Mouse (Mus musculus) adrenal gland, adult 8-10 months (tissue): ENCODE measurements at regions not wholly inside any gene's neighbourhood (a gene's known extent, or its start where the extent isn't known, plus 50 kb on each side); places are given as distances from the start of the nearest gene placed in this dataset.

Experiments
- DNase-seq: peaks from one replicate; pipeline ENCODE4 v3.0.0; 2022

- no peak for DNase-seq
These were observed 93.7 kb upstream of the Gm47985 start for GRCm38 (mm10) chr1:151088535-151089125.

GRCm38 (mm10) chr1:151092035-151092434 lies 90.3 kb upstream of the Gm47985 start:
- DNase-seq, result no peak

GRCm38 (mm10) chr1:151095344-151096050 lies 86.8 kb upstream of the Gm47985 start:
- no peak for DNase-seq

DNA sequence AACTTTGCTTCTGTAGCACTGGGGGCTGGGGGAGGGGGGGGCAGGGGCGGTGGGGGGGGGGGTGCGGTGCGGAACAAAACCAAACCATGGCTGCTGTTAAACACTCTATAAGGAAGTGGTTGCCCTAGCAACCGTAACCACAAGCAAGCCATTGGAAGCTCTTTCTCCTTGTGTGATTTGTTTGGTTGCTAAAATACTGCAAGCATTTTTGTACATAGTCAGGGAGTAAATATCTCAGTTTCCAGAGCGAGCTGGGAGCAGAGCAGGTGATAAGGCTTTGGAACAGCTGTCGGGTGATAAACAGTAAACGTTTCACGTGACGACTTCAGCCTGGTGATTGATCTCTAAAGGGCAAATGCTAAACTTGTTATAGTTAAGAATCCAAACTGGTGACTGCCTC lies 86.3 kb upstream of the Gm47985 start:
- DNase-seq, result no peak

DNA sequence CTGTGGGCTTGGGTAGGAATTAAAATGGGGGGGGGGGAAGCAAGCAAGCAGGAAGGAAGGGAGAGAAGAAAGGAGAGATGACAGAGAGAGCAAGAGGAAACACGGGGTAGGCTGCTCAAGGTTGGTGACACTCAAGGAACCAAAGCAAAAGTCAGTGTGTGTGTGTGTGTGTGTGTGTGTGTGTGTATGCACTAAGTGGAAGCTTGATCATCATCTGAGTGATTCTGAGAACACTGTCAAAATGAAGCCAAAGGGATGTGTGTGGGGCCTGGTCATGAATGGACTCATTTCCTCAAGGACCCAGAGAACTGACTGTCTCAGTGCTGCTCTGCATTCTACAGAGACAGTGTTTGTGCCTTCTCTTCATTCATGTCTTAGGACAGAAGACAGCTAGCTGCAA lies 84.8 kb upstream of the Gm47985 start:
- DNase-seq, result no peak

GRCm38 (mm10) chr1:151098763-151099162 lies 83.6 kb upstream of the Gm47985 start:
- DNase-seq, result no peak

- no peak for DNase-seq
These were observed 81.5 kb upstream of the Gm47985 start for GRCm38 (mm10) chr1:151100565-151101483.

DNA sequence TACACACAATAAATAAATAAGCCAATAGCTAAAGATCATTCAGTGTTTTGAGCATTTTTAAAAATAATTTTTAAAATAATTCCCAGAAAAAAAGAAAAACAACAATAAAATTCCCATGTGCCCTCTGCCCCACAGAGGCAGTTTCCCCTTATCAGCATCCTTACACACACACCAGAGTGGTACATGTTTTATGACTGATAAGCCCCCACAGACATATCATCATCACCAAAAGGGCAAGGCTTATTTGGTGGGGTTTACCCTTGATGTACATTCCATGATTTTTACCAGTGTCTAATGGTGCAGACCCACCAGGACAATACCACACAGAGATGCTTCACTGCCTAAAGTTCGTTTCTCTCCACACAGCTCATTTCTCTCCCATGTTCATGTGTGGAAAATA lies 80.8 kb upstream of the Gm47985 start:
- DNase-seq, result no peak

- no peak for DNase-seq
These were observed 80.3 kb upstream of the Gm47985 start for GRCm38 (mm10) chr1:151102061-151102460.

DNA sequence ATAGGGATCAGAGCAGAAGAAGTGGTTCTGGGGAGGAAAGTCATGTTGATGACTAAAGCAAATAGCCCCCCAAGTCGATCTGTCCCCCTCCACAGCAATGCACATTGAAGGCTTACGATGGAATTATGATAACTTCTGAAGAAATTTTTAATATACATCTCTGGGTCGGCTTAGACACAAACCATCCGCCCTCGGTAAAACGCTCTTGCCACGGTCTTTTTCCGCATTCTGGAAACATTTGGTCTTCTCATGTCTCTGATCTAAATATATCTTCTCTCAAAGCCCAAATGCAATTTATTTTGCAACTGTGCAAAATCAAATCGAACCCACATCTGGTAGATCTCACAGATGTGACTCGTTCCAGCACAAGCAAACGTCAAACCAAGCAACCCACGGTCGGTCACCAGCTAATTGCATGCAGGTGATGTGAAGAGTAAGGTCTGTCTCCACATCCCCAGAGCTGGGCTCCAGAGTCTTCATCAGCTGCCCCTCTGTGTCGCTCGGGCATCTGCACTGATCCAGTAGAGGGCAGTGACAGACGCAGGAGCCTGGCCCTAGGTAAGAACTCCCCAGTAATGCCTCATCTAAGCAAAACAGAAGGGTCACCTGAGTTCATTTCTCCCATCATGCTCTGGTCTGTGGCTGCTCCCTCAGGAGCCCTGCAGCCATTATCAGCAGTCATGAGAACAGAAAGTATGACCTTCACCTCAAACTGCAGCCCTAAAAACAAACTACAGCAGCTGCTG lies 79.5 kb upstream of the Gm47985 start:
- no peak for DNase-seq

- DNase-seq, result no peak
These were observed 78.8 kb upstream of the Gm47985 start for GRCm38 (mm10) chr1:151103522-151104037.

DNA sequence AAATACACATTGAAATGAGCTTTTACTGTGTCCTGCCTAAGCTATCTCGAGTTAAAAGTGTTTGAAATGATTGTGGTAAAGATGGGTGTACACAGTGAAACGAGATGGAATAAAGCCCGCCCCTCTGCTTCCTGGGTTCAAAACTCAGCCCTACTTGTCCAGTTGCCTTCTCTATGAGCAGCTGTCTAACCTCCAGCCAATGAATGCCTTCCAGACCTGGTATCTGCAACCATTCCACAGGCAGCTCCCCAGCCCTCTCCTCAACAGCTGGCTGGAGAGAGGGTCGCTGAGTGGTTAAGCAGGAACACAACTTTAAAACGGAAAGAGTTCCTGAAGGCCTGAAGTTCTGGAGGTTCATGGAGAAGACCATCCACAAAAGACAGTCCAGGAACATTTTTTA lies 78.0 kb upstream of the Gm47985 start:
- no peak for DNase-seq

GRCm38 (mm10) chr1:151104806-151105205 lies 77.5 kb upstream of the Gm47985 start:
- no peak for DNase-seq

DNA sequence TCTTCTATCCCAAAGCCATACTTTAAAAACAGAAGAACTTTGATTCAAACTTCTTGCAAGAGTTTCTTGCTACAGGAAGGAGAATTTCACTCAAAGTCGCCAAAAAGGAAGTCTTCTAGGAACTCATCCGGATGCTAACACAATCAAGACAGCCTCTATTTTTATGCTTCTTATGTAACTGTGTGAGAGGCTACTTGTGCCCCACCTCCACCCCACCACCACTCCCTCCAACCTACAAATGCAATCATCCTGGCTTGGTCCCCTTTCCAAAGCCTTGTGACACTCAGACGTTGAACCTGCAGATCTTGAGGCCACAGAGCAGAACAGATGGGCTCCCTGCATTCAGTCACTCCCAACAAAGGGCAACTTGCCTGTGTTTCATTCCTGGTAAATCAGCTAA lies 77.1 kb upstream of the Gm47985 start:
- peak; percentile 23 for DNase-seq

DNA sequence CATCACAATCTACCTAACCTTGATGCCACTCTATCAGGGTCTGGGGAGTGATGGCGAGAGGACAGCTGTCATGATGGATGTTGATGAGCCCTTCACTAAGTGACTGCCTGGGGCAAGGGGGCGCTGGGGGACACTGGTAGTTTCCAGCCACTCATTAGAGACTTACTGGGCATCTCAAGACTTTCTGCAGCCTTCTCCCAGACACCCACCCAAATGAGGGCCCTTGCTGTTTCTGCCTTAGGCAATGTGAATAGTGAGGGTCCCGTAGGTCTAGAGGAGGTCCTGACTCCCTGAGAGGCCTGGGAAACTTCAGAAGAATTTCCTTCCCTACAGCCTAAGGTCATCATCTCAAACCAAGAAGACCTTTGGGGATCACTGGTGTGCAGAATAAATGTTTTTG lies 74.9 kb upstream of the Gm47985 start:
- DNase-seq, result no peak

GRCm38 (mm10) chr1:151109333-151109732 lies 73.0 kb upstream of the Gm47985 start:
- no peak for DNase-seq

- DNase-seq, result no peak
These were observed 71.9 kb upstream of the Gm47985 start for GRCm38 (mm10) chr1:151110412-151110811.

DNA sequence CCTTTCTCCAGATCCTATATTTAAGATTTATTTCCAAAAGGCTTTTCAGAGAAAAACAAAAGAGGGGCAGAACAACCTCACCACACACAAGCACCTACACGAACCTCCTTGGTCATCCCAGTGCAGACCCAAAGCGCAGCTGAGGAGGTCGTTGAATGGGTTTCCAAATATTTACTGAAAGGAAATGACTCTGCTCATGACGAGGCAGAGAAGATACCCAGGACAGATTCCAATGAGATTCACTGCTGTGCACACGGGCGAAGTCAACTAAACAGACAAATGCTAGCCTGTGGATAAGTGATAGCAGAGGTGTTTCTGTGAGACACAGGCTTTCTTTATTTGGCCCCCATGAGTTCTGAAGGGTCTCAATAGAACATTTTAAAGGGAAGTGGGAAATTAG lies 70.7 kb upstream of the Gm47985 start:
- no peak for DNase-seq

DNA sequence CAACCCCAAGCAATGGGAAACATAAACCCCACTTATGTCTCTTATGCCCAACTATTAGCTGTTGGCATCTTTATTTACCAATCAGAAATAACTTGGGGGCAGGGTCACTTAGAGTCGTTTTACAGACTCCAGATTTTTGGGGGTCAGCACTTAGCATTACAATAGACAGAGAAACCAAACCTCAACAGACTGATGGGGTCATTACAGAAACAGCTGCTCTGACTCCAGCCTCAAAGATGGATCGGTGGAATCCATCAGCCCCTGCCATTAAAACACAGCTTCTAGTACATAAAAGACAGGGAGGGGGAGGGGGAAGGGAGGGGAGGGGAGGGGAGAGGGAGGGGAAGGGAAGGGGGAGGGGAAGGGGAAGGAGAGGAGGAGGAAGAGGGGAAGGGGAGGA lies 69.9 kb upstream of the Gm47985 start:
- DNase-seq, result no peak

DNA sequence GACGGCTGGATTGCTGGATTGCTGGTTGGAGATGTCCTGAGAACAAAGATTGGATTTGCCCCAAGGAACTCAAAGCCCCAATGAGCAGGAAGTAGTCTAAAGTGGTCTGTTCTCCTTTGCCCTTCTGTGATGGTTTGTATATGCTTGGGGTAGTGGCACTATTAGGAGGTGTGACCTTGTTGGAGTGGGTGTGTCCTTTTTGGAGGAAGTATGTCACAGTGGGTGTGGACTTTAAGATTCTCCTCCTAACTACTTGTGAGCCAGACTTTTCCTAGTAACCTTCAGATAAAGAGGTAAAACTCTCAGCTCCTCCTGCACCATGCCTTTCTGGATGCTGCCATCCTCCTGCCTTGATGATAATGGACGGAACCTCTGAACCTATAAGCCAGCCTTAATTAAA lies 69.1 kb upstream of the Gm47985 start:
- DNase-seq, result no peak

GRCm38 (mm10) chr1:151118530-151118929 lies 63.8 kb upstream of the Gm47985 start:
- DNase-seq, result no peak

- no peak for DNase-seq
These were observed 63.4 kb upstream of the Gm47985 start for GRCm38 (mm10) chr1:151118982-151119381.

- no peak for DNase-seq
These were observed 62.8 kb upstream of the Gm47985 start for GRCm38 (mm10) chr1:151119566-151119965.
